Mouse (Mus musculus) forebrain, embryonic 15.5 days (tissue): ENCODE results near the gene 4930562C15Rik. TPM values are rescaled to one million over a fixed set of nuclear protein-coding genes. Genes with fewer than 3 reads are reported as not detected.
"Not testable (repeated sequence)": the region's sequence is repeated elsewhere in the genome, so short reads cannot be mapped to it uniquely, and the experiment has no call there.

ENCODE experiments used
- ATAC-seq: fragments of 200-750 bp; cut with Nextera tagmentation; replicated peaks from 2 replicates; pipeline ENCODE4 v1.8.0; 2017; ENCODE audit warnings: mild to moderate bottlenecking, moderate TSS enrichment, moderate library complexity
- H3K27ac ChIP-seq: fragments of 300-500 bp; sonication (generic); replicated peaks from 2 replicates; pipeline ENCODE4 v1.5.1; 2015; ENCODE audit warnings: mild to moderate bottlenecking, inconsistent platforms
- H3K27me3 ChIP-seq: fragments of 300-500 bp; sonication (generic); 2 replicates; pipeline ENCODE4 v1.6.1; 2015; ENCODE audit warnings: inconsistent platforms
- H3K36me3 ChIP-seq: fragments of 300-500 bp; sonication (generic); 2 replicates; pipeline ENCODE4 v1.6.1; 2015; ENCODE audit warnings: mild to moderate bottlenecking, inconsistent platforms
- H3K4me1 ChIP-seq: fragments of 300-500 bp; sonication (generic); 2 replicates; pipeline ENCODE4 v1.6.1; 2015; ENCODE audit warnings: inconsistent platforms
- H3K4me2 ChIP-seq: fragments of 300-500 bp; sonication (generic); replicated peaks from 2 replicates; pipeline ENCODE4 v1.6.1; 2015; ENCODE audit warnings: mild to moderate bottlenecking, inconsistent platforms
- H3K4me3 ChIP-seq: fragments of 300-500 bp; sonication (generic); 2 replicates; pipeline ENCODE4 v1.5.1; 2015; ENCODE audit warnings: mild to moderate bottlenecking, inconsistent platforms
- H3K9ac ChIP-seq: fragments of 300-500 bp; sonication (generic); replicated peaks from 2 replicates; pipeline ENCODE4 v1.6.1; 2015; ENCODE audit warnings: mild to moderate bottlenecking, inconsistent platforms
- H3K9me3 ChIP-seq: fragments of 300-500 bp; sonication (generic); 2 replicates; pipeline ENCODE4 v1.6.1; 2016; ENCODE audit warnings: inconsistent platforms
- WGBS: fragments of 180-500 bp; shearing (Covaris S2); methylation state at CpG from one replicate; pipeline ENCODE4 v1.1.7; 2015; ENCODE audit warnings: mixed read lengths; 5-methylcytosine and 5-hydroxymethylcytosine counted together
- polyA plus RNA-seq: library from polyadenylated mRNA; unstranded; fragments of >200 nt; fragmentation: Nextera tagmentation; extraction: Ambion mirVana; gene quantifications from 2 replicates; pipeline ENCODE4 v1.2.1, GENCODE M21; 2015

4930562C15Rik gene
- polyA plus RNA-seq = 0.56 and 0.75 TPM in 2 replicates

GRCm38 (mm10) chr16:4835191-4835590 lies at the start of gene 4930562C15Rik:
Gene 4930562C15Rik, plus strand, starts transcription at chr16:4835416.
- Histone ChIP-seq H3K4me1 (no peaks in the 10 kb centered on the region), H3K9ac (no peak within 1 kb of the TSS), H3K27ac (no peak within 1 kb of the TSS), H3K27me3 (no peaks in the 10 kb centered on the region), H3K4me3 (no peak within 1 kb of the TSS), H3K4me2 (no peak within 1 kb of the TSS), H3K9me3 (no peaks in the 10 kb centered on the region), H3K36me3 (no peaks in the 10 kb centered on the region)
- 97% methylated on average over 3 of the region's 3 CpGs for WGBS
- no peak for ATAC-seq

- 49% methylated on average over 4 of the region's 4 CpGs for WGBS
- H3K9ac ChIP-seq = no peak overlapping the region
- no peaks in the 10 kb centered on the region for H3K27me3 ChIP-seq
- ATAC-seq = no peak
- no peak overlapping the region for H3K4me3 ChIP-seq
- H3K36me3 ChIP-seq = no peaks in the 10 kb centered on the region
- H3K9me3 ChIP-seq = no peaks in the 10 kb centered on the region
- H3K27ac ChIP-seq = no peak overlapping the region
- H3K4me2 ChIP-seq = no peak overlapping the region
- peaks cover 48% of the 10 kb centered on the region for H3K4me1 ChIP-seq
Observed at GRCm38 (mm10) chr16:4785706-4786105, 49.5 kb upstream of the 4930562C15Rik start.

GRCm38 (mm10) chr16:4788176-4788575 lies 47.0 kb upstream of the 4930562C15Rik start:
- ATAC-seq = no peak
- Histone ChIP-seq H3K27ac (no peak overlapping the region), H3K9ac (no peak overlapping the region), H3K27me3 (no peaks in the 10 kb centered on the region), H3K4me1 (peaks cover 35% of the 10 kb centered on the region), H3K9me3 (no peaks in the 10 kb centered on the region), H3K36me3 (no peaks in the 10 kb centered on the region), H3K4me2 (peak overlapping the region; percentile 87), H3K4me3 (peak overlapping the region; percentile 75)

GRCm38 (mm10) chr16:4789311-4789768 lies 45.9 kb upstream of the 4930562C15Rik start:
- ATAC-seq = peak; percentile 64
- Histone ChIP-seq H3K27ac (peak overlapping the region; percentile 97), H3K9ac (peak overlapping the region; percentile 85), H3K4me3 (peak overlapping the region; percentile 75), H3K4me1 (peaks cover 35% of the 10 kb centered on the region), H3K9me3 (no peaks in the 10 kb centered on the region), H3K36me3 (no peaks in the 10 kb centered on the region), H3K27me3 (no peaks in the 10 kb centered on the region), H3K4me2 (peak overlapping the region; percentile 87)
- under 1% methylated on average over 29 of the region's 29 CpGs for WGBS

- Histone ChIP-seq H3K9ac (peak within 1 kb of the TSS; percentile 85), H3K36me3 (no peaks in the 10 kb centered on the region), H3K4me2 (peak within 1 kb of the TSS; percentile 87), H3K27ac (peak within 1 kb of the TSS; percentile 97), H3K9me3 (no peaks in the 10 kb centered on the region), H3K4me1 (peaks cover 35% of the 10 kb centered on the region), H3K27me3 (no peaks in the 10 kb centered on the region), H3K4me3 (peak within 1 kb of the TSS; percentile 75)
- ATAC-seq = peak; percentile 99
- WGBS = 1% methylated on average over 51 of the region's 51 CpGs
Observed at GRCm38 (mm10) chr16:4789810-4790559, 45.2 kb upstream of the 4930562C15Rik start, which contains the start of gene Cdip1. Gene Cdip1, minus strand, starts transcription at chr16:4790292.

- Histone ChIP-seq H3K4me1 (peaks cover 28% of the 10 kb centered on the region), H3K4me2 (no peak overlapping the region), H3K4me3 (no peak overlapping the region), H3K9ac (no peak overlapping the region), H3K27me3 (no peaks in the 10 kb centered on the region), H3K9me3 (no peaks in the 10 kb centered on the region), H3K27ac (no peak overlapping the region), H3K36me3 (no peaks in the 10 kb centered on the region)
- 60% methylated on average over 2 of the region's 2 CpGs for WGBS
- ATAC-seq = no peak
Observed at GRCm38 (mm10) chr16:4791332-4791731, 43.9 kb upstream of the 4930562C15Rik start.

- Histone ChIP-seq H3K4me1 (no peaks in the 10 kb centered on the region), H3K4me3 (no peak overlapping the region), H3K27ac (no peak overlapping the region), H3K4me2 (no peak overlapping the region), H3K9ac (no peak overlapping the region), H3K27me3 (no peaks in the 10 kb centered on the region), H3K36me3 (no peaks in the 10 kb centered on the region), H3K9me3 (no peaks in the 10 kb centered on the region)
- WGBS = 92% methylated on average over 4 of the region's 4 CpGs
- ATAC-seq = no peak
Observed at GRCm38 (mm10) chr16:4796631-4797030, 38.6 kb upstream of the 4930562C15Rik start.

GRCm38 (mm10) chr16:4818349-4818748 lies 16.9 kb upstream of the 4930562C15Rik start:
- 84% methylated on average over 3 of the region's 3 CpGs for WGBS
- H3K9ac ChIP-seq = no peak overlapping the region
- H3K27me3 ChIP-seq = no peaks in the 10 kb centered on the region
- H3K36me3 ChIP-seq = no peaks in the 10 kb centered on the region
- no peak overlapping the region for H3K4me2 ChIP-seq
- no peak overlapping the region for H3K27ac ChIP-seq
- H3K4me1 ChIP-seq = no peaks in the 10 kb centered on the region
- ATAC-seq = no peak
- no peak overlapping the region for H3K4me3 ChIP-seq
- no peaks in the 10 kb centered on the region for H3K9me3 ChIP-seq

- not testable (repeated sequence) for H3K4me1 ChIP-seq, H3K9me3 ChIP-seq, H3K36me3 ChIP-seq, H3K27ac ChIP-seq, H3K27me3 ChIP-seq, H3K4me3 ChIP-seq, ATAC-seq, H3K4me2 ChIP-seq, H3K9ac ChIP-seq
- 88% methylated on average over 5 of the region's 5 CpGs for WGBS
Observed at GRCm38 (mm10) chr16:4824466-4824865, 10.8 kb upstream of the 4930562C15Rik start.

- H3K4me3 ChIP-seq = no peak overlapping the region
- 91% methylated on average over 5 of the region's 5 CpGs for WGBS
- no peak overlapping the region for H3K4me2 ChIP-seq
- H3K27ac ChIP-seq = no peak overlapping the region
- H3K36me3 ChIP-seq = no peaks in the 10 kb centered on the region
- H3K9me3 ChIP-seq = no peaks in the 10 kb centered on the region
- no peak for ATAC-seq
- H3K9ac ChIP-seq = no peak overlapping the region
- no peaks in the 10 kb centered on the region for H3K27me3 ChIP-seq
- no peaks in the 10 kb centered on the region for H3K4me1 ChIP-seq
Observed at GRCm38 (mm10) chr16:4827639-4828038, 7.6 kb upstream of the 4930562C15Rik start.

- Histone ChIP-seq H3K27me3 (no peaks in the 10 kb centered on the region), H3K27ac (no peak overlapping the region), H3K4me1 (no peaks in the 10 kb centered on the region), H3K36me3 (no peaks in the 10 kb centered on the region), H3K9me3 (no peaks in the 10 kb centered on the region), H3K4me2 (no peak overlapping the region), H3K9ac (no peak overlapping the region), H3K4me3 (no peak overlapping the region)
- 87% methylated on average over 6 of the region's 6 CpGs for WGBS
- no peak for ATAC-seq
Observed at GRCm38 (mm10) chr16:4829271-4829900, 5.8 kb upstream of the 4930562C15Rik start.

- H3K27me3 ChIP-seq = no peaks in the 10 kb centered on the region
- no peak overlapping the region for H3K4me3 ChIP-seq
- H3K4me1 ChIP-seq = no peaks in the 10 kb centered on the region
- no peak overlapping the region for H3K9ac ChIP-seq
- no peak overlapping the region for H3K27ac ChIP-seq
- WGBS = 70% methylated on average over 15 of the region's 15 CpGs
- no peaks in the 10 kb centered on the region for H3K36me3 ChIP-seq
- no peak overlapping the region for H3K4me2 ChIP-seq
- ATAC-seq = no peak
- H3K9me3 ChIP-seq = no peaks in the 10 kb centered on the region
Observed at GRCm38 (mm10) chr16:4831650-4832419, 3.4 kb upstream of the 4930562C15Rik start.
